Mouse (Mus musculus): Measurements from ENCODE around the gene Zc3h12a. TPM values are rescaled to one million over a fixed set of nuclear protein-coding genes. Genes with fewer than 3 reads are reported as not detected.

The Zc3h12a gene
- total and polyA plus RNA-seq, 3 experiments = 0.92 to 3.3 TPM; not detected in 1

- Histone ChIP-seq H3K4me1 (ENCODE audit: control insufficient read depth in 1 of 2, insufficient read depth in 2 of 2, low read length in 2 of 2) (peaks cover 0 to 5% of the 10 kb centered on the region in 2 experiments; a peak in 2 of 4 replicates), H3K9me3 (replicated peaks; ENCODE audit: insufficient read depth, low read length) (no peaks in the 10 kb centered on the region), H3K27me3 (ENCODE audit: control insufficient read depth in 1 of 2, insufficient read depth in 2 of 2, low read length in 2 of 2) (no peaks in the 10 kb centered on the region), H3K27ac (ENCODE audit: control insufficient read depth, low read depth, low read length) (no peak overlapping the region), H3K79me2 (ENCODE audit: control insufficient read depth, insufficient read depth, low read length, poor library complexity) (no peaks in the 10 kb centered on the region; the same call in 1 of the 2 replicates), H3K36me3 (ENCODE audit: control insufficient read depth in 1 of 2, insufficient read depth in 2 of 2, low read length in 2 of 2) (peaks cover 0 to 2% of the 10 kb centered on the region in 2 experiments; a peak in 1 of 4 replicates), H3K9ac (ENCODE audit: control insufficient read depth, low read depth, low read length, poor library complexity, severe bottlenecking) (no peak overlapping the region), H3K4me3 (ENCODE audit: control insufficient read depth in 1 of 2, insufficient read depth in 1 of 2, low read depth in 2 of 2, low read length in 2 of 2) (no peak overlapping the region)
- peak; percentile 88 for DNase-seq (ENCODE audit: low read depth, low spot score)
- peak; percentile 32; the same call in 1 of the 2 replicates for TF ChIP-seq SIN3A (IDR thresholded peaks at IDR 0.05; ENCODE audit: low read length)
- no peak for TF ChIP-seq POLR2AphosphoS2 (IDR thresholded peaks at IDR 0.05; ENCODE audit: low read length)
- no peak for TF ChIP-seq BHLHE40 (IDR thresholded peaks at IDR 0.05; ENCODE audit: borderline replicate concordance, low read depth, low read length)
- no peak for TF ChIP-seq POLR2A (IDR thresholded peaks at IDR 0.05; ENCODE audit: control insufficient read depth in 1 of 2, insufficient read depth in 1 of 2, low read depth in 1 of 2, low read length in 2 of 2, poor library complexity in 1 of 2)
- no peak for TF ChIP-seq ZNF384 (IDR thresholded peaks at IDR 0.05; ENCODE audit: low read depth, low read length)
- TF ChIP-seq USF1 (IDR thresholded peaks at IDR 0.05; ENCODE audit: low read depth, low read length) = 0 out of 2 replicates have a peak, but pooled peaks have one; percentile 30
- peak; percentile 25; the same call in 1 of the 2 replicates for TF ChIP-seq MXI1 (IDR thresholded peaks at IDR 0.05; ENCODE audit: low read depth, low read length)
- TF ChIP-seq RCOR1 (IDR thresholded peaks at IDR 0.05; ENCODE audit: low read depth, low read length) = no peak
- TF ChIP-seq MYB (IDR thresholded peaks at IDR 0.05; ENCODE audit: low read depth, low read length) = no peak
- peak; percentile 59; the same call in 1 of the 2 replicates for TF ChIP-seq MAX (IDR thresholded peaks at IDR 0.05; ENCODE audit: low read length)
- peak; percentile 74 for TF ChIP-seq SMC3 (IDR thresholded peaks at IDR 0.05; ENCODE audit: low read depth, low read length)
- no peak for TF ChIP-seq MAFK (IDR thresholded peaks at IDR 0.05; ENCODE audit: borderline replicate concordance, low read depth, low read length)
- TF ChIP-seq ZKSCAN1 (IDR thresholded peaks at IDR 0.05; ENCODE audit: low read depth, low read length) = no peak
- TF ChIP-seq ZC3H11A (IDR thresholded peaks at IDR 0.05; ENCODE audit: low read depth, low read length) = peak; percentile 59
- no peak for TF ChIP-seq EP300 (IDR thresholded peaks at IDR 0.05; ENCODE audit: low read depth in 1 of 2, low read length in 2 of 2)
- TF ChIP-seq MAZ (IDR thresholded peaks at IDR 0.05; ENCODE audit: low read depth, low read length) = no peak
- TF ChIP-seq UBTF (IDR thresholded peaks at IDR 0.05; ENCODE audit: borderline replicate concordance, insufficient read depth, low read depth, low read length) = no peak
- no peak for TF ChIP-seq GATA1 (IDR thresholded peaks at IDR 0.05; ENCODE audit: low read depth, low read length)
- no peak for TF ChIP-seq E2F4 (IDR thresholded peaks at IDR 0.05; ENCODE audit: borderline replicate concordance, low read depth, low read length)
- TF ChIP-seq ETS1 (IDR thresholded peaks at IDR 0.05; ENCODE audit: low read depth, low read length) = no peak
- TF ChIP-seq ELF1 (IDR thresholded peaks at IDR 0.05; ENCODE audit: low read depth, low read length) = 0 out of 2 replicates have a peak, but pooled peaks have one; percentile 29
- no peak for TF ChIP-seq HCFC1 (IDR thresholded peaks at IDR 0.05; ENCODE audit: low read depth, low read length)
- no peak for TF ChIP-seq POLR2AphosphoS5 (IDR thresholded peaks at IDR 0.05; ENCODE audit: borderline replicate concordance, low read depth, low read length)
- TF ChIP-seq TAL1 (IDR thresholded peaks at IDR 0.05; ENCODE audit: low read length) = no peak
- no peak for TF ChIP-seq USF2 (IDR thresholded peaks at IDR 0.05; ENCODE audit: borderline replicate concordance in 1 of 2, insufficient read depth in 1 of 2, low read depth in 1 of 2, low read length in 2 of 2)
- peak; percentile 87 for TF ChIP-seq RAD21 (IDR thresholded peaks at IDR 0.05; ENCODE audit: low read depth, low read length)
- TF ChIP-seq KAT2A (conservative IDR thresholded peaks at IDR 0.05; ENCODE audit: low read depth, low read length) = no peak
- 0 out of 2 replicates have a peak, but pooled peaks have one; percentile 22 for TF ChIP-seq TBP (IDR thresholded peaks at IDR 0.05; ENCODE audit: low read depth, low read length)
- no peak for TF ChIP-seq MEF2A (IDR thresholded peaks at IDR 0.05; ENCODE audit: extremely low read depth, insufficient replicate concordance, low read depth, low read length, poor library complexity, severe bottlenecking)
- no peak for TF ChIP-seq GABPA (IDR thresholded peaks at IDR 0.05; ENCODE audit: low read depth, low read length)
- peak; percentile 78 to 91 (median 86) for TF ChIP-seq CTCF (IDR thresholded peaks at IDR 0.05 in 2 of 3, conservative IDR thresholded peaks at IDR 0.05 in 1 of 3; ENCODE audit: control insufficient read depth in 1 of 3, insufficient read depth in 1 of 3, low read depth in 2 of 3, low read length in 3 of 3, poor library complexity in 1 of 3, severe bottlenecking in 1 of 3)
- no peak for TF ChIP-seq ZMIZ1 (IDR thresholded peaks at IDR 0.05; ENCODE audit: low read depth, low read length)
- no peak for TF ChIP-seq CHD2 (IDR thresholded peaks at IDR 0.05; ENCODE audit: low read length)
- TF ChIP-seq JUND (IDR thresholded peaks at IDR 0.05; ENCODE audit: low read depth, low read length) = no peak
- TF ChIP-seq TCF12 (IDR thresholded peaks at IDR 0.05; ENCODE audit: low read depth, low read length) = no peak
- TF ChIP-seq MYC (IDR thresholded peaks at IDR 0.05; ENCODE audit: low read depth, low read length) = peak; percentile 94
- no peak for TF ChIP-seq NRF1 (IDR thresholded peaks at IDR 0.05; ENCODE audit: insufficient read depth, low read depth, low read length, poor library complexity, severe bottlenecking)
- TF ChIP-seq NELFE (IDR thresholded peaks at IDR 0.05; ENCODE audit: low read depth, low read length) = no peak
Observed at GRCm38 (mm10) chr4:125132394-125132793, 4.8 kb upstream of the Zc3h12a start.
